ENCODE assay signal across 9 mouse cellular contexts in the genomic region with DNA sequence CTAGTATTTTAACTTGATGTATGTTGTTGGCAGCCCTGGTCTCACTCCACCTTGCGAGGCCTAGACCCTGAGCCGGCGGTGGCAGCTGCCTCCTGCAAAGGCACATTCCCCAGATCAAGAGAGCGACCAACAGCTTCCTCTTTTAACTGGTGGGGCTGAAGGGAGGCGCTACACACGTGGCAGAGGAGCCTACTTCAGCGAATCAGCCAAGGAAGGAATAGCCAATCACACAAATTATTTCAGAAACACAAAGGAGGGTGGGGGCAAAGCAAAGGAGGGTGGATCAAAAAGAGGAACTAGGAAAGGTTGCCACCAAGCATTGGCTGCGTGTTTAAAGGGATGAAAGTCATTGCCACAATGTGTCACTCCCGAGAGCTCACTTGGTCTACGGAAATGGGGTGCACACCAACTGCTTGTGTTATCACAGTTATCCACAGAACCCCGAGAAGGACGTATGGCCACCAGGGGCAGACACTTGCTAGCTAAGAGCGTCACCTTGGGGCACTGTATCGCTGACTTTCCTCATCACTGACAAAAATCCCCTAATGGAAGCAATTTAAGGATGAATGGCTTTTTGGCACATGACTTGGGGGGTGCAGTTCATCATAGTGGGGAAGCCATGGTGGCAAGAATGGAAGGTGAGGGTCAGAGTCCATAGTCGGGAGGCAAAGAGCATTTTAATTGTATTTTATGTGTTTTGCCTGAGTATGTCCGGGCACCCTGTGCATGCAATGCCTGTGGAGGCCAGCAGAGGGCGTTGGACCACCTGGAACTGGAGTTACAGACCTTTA. TPM values are rescaled to one million over a fixed set of nuclear protein-coding genes. Genes with fewer than 3 reads are reported as not detected.
DNase-seq lines count a peak whose midpoint lies in the region; ATAC-seq and TF ChIP-seq lines count a peak whose summit lies in the region.
"Had no signal": no experiment of that assay in that cellular context is flagged by ENCODE, and none has a peak within 500 bp of the region (broad histone marks: within the 10 kb centered on the region; RNA-seq: fewer than 3 reads in every experiment).

No protein-coding gene starts in this region.

- H3K4me2 ChIP-seq in liver, embryonic 13.5 days, result no peak overlapping the region
- no peak overlapping the region for H3K4me2 ChIP-seq in midbrain, embryonic 16.5 days (ENCODE audit: low read length)
- H3K4me2 ChIP-seq: midbrain, embryonic 12.5 days had no signal

- peak; percentile 57 for ATAC-seq in CD4-positive, CD25-positive, alpha-beta regulatory T cell, adult 4 months
- ATAC-seq in G1E (ENCODE audit: extremely low read depth, insufficient number of reproducible peaks, low FRiP score, poor library complexity, severe bottlenecking), result peak; percentile 97
- peak; percentile 56 for ATAC-seq in liver, embryonic 13.5 days (ENCODE audit: low read depth)
- no peak for ATAC-seq in midbrain, embryonic 16.5 days

- peak; percentile 66 for TF ChIP-seq CTCF in G1E (IDR thresholded peaks at IDR 0.05; ENCODE audit: low read depth, low read length)
- peak; percentile 49; the same call in 1 of the 2 replicates for TF ChIP-seq CTCF in small intestine, adult 2 months (IDR thresholded peaks at IDR 0.05; ENCODE audit: extremely low read depth, insufficient read length, insufficient replicate concordance, low read depth, low read length)

- 39% methylated on average over 17 of the region's 17 CpGs for WGBS in liver, embryonic 13.5 days (ENCODE audit: insufficient replicate concordance)
- WGBS in small intestine, adult 2 months, result 89% methylated on average over 17 of the region's 17 CpGs
- WGBS in midbrain, embryonic 16.5 days, result 90% methylated on average over 17 of the region's 17 CpGs

- peak overlapping the region; percentile 57; the same call in 1 of the 2 replicates for H3K4me3 ChIP-seq in G1E (ENCODE audit: low read depth, low read length)
- H3K4me3 ChIP-seq in liver, embryonic 13.5 days (replicated peaks), result no peak overlapping the region
- no peak overlapping the region for H3K4me3 ChIP-seq in small intestine, adult 2 months (ENCODE audit: low read depth, low read length)
- no peak overlapping the region for H3K4me3 ChIP-seq in midbrain, embryonic 16.5 days (ENCODE audit: low read depth, low read length)
- H3K4me3 ChIP-seq: midbrain, embryonic 12.5 days had no signal

- no peak for TF ChIP-seq POLR2A in small intestine, adult 2 months (IDR thresholded peaks at IDR 0.05; ENCODE audit: low read depth, low read length)

- peak; percentile 92 for DNase-seq in G1E (ENCODE audit: low spot score)
- DNase-seq in liver, embryonic 13.5 days, result peak; percentile 31
- DNase-seq in cerebellum, postnatal 36 days, result no peak
- DNase-seq in gastrocnemius, postnatal 14 days, result no peak
- DNase-seq: cerebellum, adult 18-20 months had no signal

- H3K4me1 ChIP-seq in G1E (ENCODE audit: insufficient read depth, low read depth, low read length), result peaks cover 42% of the 10 kb centered on the region
- H3K4me1 ChIP-seq in liver, embryonic 13.5 days (replicated peaks), result peaks cover 11% of the 10 kb centered on the region
- H3K4me1 ChIP-seq in small intestine, adult 2 months (ENCODE audit: control insufficient read depth, insufficient read depth, insufficient read length, low read length), result peaks cover 8% of the 10 kb centered on the region
- H3K4me1 ChIP-seq in midbrain, embryonic 16.5 days (ENCODE audit: control insufficient read depth, insufficient read depth, low read length), result no peaks in the 10 kb centered on the region
- H3K4me1 ChIP-seq: midbrain, embryonic 12.5 days had no signal

- peaks cover 81% of the 10 kb centered on the region for H3K36me3 ChIP-seq in G1E (replicated peaks)
- H3K36me3 ChIP-seq in liver, embryonic 13.5 days, result peaks cover 53% of the 10 kb centered on the region
- peaks cover 1% of the 10 kb centered on the region; the same call in 1 of the 2 replicates for H3K36me3 ChIP-seq in small intestine, adult 2 months (ENCODE audit: control insufficient read depth, insufficient read depth, low read length)
- no peaks in the 10 kb centered on the region for H3K36me3 ChIP-seq in midbrain, embryonic 16.5 days (ENCODE audit: control insufficient read depth, insufficient read depth, low read length)

- no peak overlapping the region for H3K9ac ChIP-seq in liver, embryonic 13.5 days
- no peak overlapping the region for H3K9ac ChIP-seq in midbrain, embryonic 16.5 days (ENCODE audit: low read depth, low read length)
- H3K9ac ChIP-seq: midbrain, embryonic 12.5 days had no signal

- no peak overlapping the region; the same call in 1 of the 2 replicates for H3K27ac ChIP-seq in liver, embryonic 13.5 days
- H3K27ac ChIP-seq in small intestine, adult 2 months (ENCODE audit: insufficient read depth, low read depth, low read length), result no peak overlapping the region
- no peak overlapping the region for H3K27ac ChIP-seq in midbrain, embryonic 16.5 days (ENCODE audit: low read length)
- H3K27ac ChIP-seq: midbrain, embryonic 12.5 days had no signal

- H3K9me3 ChIP-seq in G1E (replicated peaks), result peaks cover 5% of the 10 kb centered on the region
- H3K9me3 ChIP-seq in liver, embryonic 13.5 days (replicated peaks), result no peaks in the 10 kb centered on the region
- H3K9me3 ChIP-seq in midbrain, embryonic 16.5 days (replicated peaks; ENCODE audit: control insufficient read depth, low read length, poor library complexity, severe bottlenecking), result no peaks in the 10 kb centered on the region

- H3K27me3 ChIP-seq in G1E (ENCODE audit: insufficient read depth, low read length), result no peaks in the 10 kb centered on the region
- no peaks in the 10 kb centered on the region for H3K27me3 ChIP-seq in liver, embryonic 13.5 days
- H3K27me3 ChIP-seq in small intestine, adult 2 months (ENCODE audit: control insufficient read depth, insufficient read depth, low read length), result no peaks in the 10 kb centered on the region
- no peaks in the 10 kb centered on the region for H3K27me3 ChIP-seq in midbrain, embryonic 16.5 days (ENCODE audit: control insufficient read depth, insufficient read depth, low read depth, low read length)
- H3K27me3 ChIP-seq: midbrain, embryonic 12.5 days had no signal

- intact Hi-C loops in gastrocnemius, postnatal 14 days (cut with DNase I; ENCODE audit: low total_unique reads), result no loop called here

RNA-seq across cellular contexts. Expression of gene Slc7a1, which starts 20.1 kb away (rescaled TPM):
- 10 to 100 TPM; 13.2 to 19.0 TPM for polyA plus RNA-seq in CD4-positive, CD25-positive, alpha-beta regulatory T cell, adult 4 months (2017; shearing (Covaris generic))
- total RNA-seq in G1E (2014; fragmentation: Nextera tagmentation), result 86.4 and 102 TPM in 2 replicates
- 15.6 and 20.2 TPM in 2 replicates for total RNA-seq in G1E (2017)
- 42.2 and 44.5 TPM in 2 replicates for polyA plus RNA-seq in G1E (2012)
- 17.7 and 21.5 TPM in 2 replicates for polyA plus RNA-seq in liver, embryonic 13.5 days (2015; fragmentation: Nextera tagmentation; extraction: Ambion mirVana)
- 6.3 and 7.4 TPM in 2 replicates for polyA plus RNA-seq in small intestine, adult 2 months (2012; rRNA removed)
- 1 to 10 TPM; 4.4 to 7.1 TPM for total RNA-seq in gastrocnemius, postnatal 14 days (2021)
- polyA plus RNA-seq in midbrain, embryonic 16.5 days (2015; fragmentation: Nextera tagmentation; extraction: Ambion mirVana), result 40.5 and 46.1 TPM in 2 replicates

Comparison
In these comparisons a context has a peak if more than half of its experiments do, and no peak if none do; other contexts are left out.
1. DNase-seq: peak in G1E (single experiment) and liver, embryonic 13.5 days (single experiment); none in cerebellum, postnatal 36 days (0 of 2) and gastrocnemius, postnatal 14 days (single experiment).